Mouse (Mus musculus): ENCODE measurements around the gene Gm20425.
"Not testable (repeated sequence)": the region's sequence is repeated elsewhere in the genome, so short reads cannot be mapped to it uniquely, and the experiment has no call there.

The Gm20425 gene

DNA sequence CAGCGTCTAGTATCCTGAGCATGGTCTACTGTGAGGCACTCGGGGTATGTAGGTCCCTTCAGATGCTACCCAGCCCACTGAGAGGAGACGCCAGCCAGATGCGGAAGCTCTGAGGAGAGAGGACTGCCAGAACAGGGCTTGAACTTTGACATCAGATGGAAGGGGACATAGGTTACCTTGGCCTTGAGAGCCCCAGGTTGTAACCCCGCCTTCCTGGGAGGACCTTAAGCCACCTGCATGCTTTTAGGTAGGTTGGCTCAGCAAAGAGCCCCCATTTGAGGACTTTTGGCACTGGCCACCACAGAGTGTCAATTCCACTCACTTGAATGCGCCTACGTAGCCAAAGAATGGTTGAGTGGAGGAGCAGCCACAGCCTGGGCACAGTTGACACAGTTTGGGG lies 5.4 kb downstream of the Gm20425 start:
- DNase-seq (ENCODE audit: low spot score), result no peak

DNA sequence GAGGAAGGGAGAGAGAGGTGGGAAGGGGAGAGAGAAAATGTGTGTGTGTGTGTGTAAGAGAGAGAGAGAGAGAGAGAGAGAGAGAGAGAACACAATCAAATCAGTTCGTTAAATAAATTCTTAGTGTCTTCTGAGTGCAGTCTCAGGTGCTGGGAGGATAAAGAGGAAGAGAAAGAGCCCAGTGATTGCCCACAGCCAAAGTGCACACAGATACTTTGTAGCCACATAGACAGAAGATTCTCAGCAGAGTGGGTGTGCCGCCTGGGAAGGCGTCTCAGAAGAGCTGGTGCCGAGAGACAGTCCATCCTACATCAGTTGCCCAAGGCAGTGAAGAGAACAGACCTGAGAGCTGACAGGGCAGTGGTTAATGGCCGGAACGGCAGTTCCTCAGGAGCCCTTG lies 15.8 kb downstream of the Gm20425 start:
- DNase-seq (ENCODE audit: low spot score), result no peak

DNA sequence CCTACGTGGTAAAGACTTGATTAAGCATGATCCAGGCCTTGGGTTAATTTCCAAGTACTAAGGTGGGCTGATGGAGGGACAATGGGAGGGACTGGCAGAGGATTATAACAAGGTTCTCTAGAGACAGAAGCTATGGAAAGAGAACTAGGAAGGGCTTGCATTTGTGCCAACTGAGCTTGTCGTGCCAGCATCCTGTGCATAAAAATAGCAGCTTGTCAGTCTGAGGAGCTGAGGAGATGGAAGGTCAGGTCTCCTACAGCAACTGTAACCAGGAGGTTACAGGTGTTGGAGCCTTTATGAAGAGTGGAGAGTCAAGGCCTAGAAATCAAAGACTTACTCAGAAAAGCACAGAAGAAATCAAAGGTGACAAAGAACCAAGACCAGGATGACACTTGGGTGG lies 16.5 kb downstream of the Gm20425 start:
- no peak for DNase-seq (ENCODE audit: low spot score)

DNA sequence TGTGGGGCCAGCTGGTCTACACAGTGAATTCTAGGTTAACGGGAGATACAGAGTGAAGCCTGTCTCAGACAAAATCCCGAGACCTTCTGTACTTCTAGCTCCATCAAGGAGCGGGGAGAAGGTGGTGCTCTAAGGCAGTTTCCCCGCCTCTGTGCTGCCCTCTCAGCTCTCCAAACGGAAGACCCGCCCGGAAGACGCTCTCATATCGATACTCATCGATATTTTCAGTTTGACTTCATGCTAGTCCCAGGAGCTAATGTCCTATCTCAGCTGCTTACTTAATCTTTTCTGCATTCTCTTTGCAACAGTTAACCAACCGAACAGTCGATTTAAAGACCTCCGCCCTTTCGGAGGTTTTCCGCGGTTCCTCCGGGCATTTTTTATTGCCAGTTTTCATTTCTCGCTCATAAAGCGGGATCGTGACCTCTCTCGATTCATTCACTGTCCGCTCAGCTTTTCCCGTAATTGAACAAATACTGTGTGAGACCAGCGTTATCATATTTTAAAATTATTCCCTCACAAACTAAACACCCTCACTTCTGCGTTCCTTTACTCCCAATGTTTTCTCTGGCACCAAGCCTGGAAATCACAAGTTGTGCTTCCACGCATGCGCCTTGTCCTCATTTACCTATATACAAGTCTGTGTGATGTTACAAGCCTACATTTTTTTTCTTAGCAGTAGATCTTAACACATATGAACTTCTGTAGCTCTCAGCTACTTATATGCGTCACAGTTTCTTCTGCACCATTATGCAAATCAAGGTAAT lies 17.3 kb downstream of the Gm20425 start:
- no peak for DNase-seq (ENCODE audit: low spot score)

DNA sequence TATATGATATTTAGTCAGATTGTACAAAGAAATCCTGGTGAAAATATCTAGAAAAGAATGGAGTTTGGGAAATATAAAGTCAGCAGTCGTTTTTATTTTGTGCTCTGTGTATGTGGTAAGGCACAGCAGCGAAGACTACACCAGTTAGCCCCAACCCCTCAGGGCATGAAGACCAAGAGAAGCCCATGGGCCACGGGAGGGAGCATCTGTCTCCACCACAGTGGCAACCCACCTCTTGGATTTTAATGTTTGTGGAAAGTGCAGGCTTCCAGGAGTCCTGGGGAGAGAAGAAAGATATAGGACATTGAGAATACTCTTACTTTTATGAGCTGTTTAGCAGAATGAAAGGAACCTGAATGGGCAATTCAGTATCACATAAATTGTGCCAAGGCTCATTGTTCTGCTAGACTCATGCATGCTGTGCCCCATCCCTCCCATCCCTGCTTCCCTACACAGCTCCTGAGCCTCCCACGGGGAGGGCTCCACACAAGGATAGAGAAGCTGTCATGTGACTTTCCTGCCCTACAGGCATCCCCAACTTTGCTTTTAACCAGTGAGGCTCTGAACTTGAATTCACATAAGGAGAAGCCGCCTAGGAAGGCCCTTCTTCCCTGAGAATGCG lies 21.2 kb downstream of the Gm20425 start:
- no peak for DNase-seq (ENCODE audit: low spot score)

DNA sequence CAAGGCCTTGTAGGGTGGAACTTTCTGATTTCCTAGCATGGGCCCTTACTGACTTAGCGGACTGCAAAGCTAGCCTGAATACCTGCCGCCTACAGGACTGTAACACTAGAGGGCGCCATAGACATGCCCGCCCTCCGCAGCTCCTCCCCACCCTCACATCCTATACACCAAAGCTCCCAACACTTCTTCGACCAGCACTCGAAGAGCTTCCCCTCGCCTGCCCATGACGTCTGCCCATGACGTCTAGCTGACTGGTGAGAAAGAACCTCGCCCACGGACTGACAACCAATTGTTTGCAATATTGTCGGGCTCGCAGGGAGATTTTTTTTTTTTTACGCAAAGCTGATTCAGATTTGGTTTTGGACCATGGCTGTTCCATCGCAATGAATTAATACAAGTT lies 22.3 kb downstream of the Gm20425 start:
- peak; percentile 49 for DNase-seq (ENCODE audit: low spot score)

DNA sequence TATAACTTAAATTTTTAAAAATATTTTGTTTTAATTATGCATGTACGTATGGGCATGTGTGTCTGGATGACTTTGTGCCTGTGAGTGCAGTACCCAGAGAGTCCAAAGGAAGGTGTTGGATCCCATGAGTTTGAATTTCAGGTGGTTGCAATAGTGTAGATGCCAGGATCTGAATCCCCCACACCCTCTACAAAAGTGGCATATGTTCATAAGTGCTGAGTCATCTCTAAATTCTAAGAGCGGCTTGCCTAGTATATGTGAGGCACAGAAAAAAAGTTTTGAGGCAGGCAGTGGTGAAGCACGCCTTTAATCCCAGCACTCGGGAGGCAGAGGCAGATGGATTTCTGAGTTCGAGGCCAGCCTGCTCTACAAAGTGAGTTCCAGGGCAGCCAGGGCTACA lies 24.3 kb downstream of the Gm20425 start:
- DNase-seq (ENCODE audit: low spot score), result no peak

DNA sequence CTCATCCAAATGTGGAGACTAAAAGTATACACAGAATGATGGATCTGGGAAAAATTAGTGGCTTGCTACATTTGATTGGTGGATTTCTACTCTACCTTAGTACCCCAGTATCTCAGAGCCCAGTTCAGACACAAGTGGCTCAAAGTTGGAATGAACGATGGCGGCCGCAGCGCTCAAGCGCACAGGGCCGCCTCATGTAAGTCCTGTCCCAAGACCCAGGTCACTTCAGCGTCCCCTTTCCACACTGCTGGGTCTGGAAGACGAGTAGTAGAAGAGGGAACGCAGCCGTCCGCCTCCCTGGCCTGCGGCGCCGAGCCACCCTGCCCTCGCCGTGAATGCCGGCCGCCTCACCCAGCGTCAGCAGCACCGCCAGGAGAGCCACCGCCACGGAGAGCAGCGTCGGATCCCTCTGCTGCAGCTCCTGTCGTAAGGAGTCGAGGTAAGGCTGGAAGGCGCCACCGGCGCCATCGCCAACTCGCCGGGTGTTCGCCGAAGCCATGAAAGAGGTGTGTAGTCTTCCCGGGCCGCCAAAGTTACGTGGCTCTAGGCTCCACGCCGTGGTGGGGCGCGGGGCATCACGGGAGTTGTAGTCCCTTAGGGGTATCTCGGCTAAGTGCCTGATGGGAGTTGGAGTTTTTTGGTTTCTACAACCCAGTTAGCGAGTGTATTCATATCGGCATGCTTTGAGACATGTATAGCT lies 28.4 kb downstream of the Gm20425 start, which contains the start of gene Srprb:
Gene Srprb (minus strand): TSS at position 577 of the 700 bp plus-strand sequence.
- peak; percentile 88 for DNase-seq (ENCODE audit: low spot score)

DNA sequence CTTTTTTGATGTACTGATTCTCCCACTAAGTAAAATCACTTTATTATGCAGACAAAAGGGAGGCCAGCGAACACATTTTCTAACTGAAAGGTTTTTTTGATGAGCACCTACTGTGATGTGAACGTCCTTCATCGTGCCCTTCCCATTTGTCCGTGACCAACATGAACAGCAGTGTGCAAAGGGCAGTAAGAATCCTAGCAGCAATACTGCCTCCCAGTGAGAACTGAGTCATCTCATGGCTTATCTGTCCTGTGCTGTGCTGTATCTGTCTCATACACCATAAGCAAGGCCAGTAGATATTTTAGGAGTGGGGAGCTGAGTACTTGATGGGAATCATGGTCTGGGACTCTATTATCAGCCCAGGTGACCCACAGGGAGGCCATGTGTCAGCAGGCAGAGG lies 41.7 kb downstream of the Gm20425 start:
- no peak for DNase-seq (ENCODE audit: low spot score)

DNA sequence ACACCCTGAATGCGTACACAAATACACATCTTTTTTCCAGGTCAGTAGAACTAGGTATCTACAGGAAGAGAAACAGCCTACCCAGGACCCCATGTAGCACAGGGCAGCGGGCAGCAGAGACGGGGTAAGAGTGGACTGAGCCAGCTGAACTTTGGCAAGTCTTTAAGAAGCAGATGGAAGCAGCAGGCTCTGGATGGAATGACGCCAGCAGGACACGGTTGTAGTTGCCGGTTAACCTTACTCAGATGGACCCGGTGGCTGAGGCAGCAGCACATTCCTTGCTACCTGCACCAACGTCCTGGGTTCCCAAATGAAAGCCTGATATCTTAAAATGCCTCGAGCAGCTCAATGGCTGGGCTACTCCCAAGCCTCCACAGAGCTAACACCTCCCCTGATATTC lies 43.4 kb downstream of the Gm20425 start:
- DNase-seq (ENCODE audit: low spot score), result no peak

DNA sequence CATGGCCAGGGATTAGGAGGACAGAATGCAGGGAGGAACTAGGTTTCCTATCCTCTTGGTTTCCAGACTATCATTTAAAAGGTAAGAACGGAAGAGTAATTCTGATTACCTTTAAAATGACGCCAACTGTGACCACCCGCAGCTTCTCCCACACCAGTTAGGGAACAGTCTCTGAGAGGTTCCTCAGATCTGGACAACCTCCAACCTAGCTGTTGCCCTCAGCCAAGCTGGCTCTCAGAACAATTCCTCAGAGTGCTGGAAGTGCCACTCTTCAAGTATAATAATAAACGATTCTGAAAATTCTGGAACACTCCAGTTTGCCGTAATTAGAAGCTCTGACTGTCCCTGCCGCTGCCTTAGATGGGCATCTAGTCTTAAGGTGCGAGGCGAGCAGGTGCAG lies 44.2 kb downstream of the Gm20425 start:
- no peak for DNase-seq (ENCODE audit: low spot score)

DNA sequence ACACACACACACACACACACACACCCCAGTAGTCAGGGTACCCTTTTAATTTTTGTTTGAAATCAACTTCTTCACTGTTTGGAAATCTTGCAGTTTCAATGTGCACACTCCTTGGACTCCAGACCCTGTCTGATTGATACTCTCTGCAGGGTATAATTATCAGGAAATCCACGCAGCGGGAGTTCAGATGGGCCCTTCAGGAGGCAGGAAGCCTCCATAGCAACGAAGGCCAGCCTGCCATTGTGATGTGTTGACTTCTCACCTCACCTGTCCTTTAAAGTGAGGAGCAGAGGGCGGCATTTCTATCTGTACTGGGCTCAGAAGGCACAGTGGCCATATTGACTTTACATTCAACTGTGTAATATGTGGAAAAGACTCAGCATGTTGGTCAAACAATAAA lies 45.3 kb downstream of the Gm20425 start:
- no peak for DNase-seq (ENCODE audit: low spot score)

DNA sequence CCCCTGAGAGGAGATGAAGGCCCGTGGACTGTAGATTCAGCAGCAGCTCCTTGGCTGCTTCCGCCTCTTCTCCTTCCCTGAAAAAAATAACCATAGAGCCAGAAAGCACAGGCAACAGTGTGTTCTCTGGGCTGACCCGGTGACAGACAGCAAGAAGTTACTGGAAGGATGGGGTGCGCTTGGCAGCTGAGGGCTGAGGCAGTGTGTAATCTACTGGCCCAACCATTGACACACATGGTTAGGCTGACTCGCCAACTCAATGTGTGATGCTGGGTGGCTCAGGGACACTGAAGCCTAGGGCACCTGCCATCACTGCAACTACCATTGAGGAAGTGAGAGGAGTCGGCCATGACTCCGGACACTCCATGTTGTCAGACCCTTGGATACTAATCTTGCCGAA lies 48.2 kb downstream of the Gm20425 start:
- no peak for DNase-seq (ENCODE audit: low spot score)

DNA sequence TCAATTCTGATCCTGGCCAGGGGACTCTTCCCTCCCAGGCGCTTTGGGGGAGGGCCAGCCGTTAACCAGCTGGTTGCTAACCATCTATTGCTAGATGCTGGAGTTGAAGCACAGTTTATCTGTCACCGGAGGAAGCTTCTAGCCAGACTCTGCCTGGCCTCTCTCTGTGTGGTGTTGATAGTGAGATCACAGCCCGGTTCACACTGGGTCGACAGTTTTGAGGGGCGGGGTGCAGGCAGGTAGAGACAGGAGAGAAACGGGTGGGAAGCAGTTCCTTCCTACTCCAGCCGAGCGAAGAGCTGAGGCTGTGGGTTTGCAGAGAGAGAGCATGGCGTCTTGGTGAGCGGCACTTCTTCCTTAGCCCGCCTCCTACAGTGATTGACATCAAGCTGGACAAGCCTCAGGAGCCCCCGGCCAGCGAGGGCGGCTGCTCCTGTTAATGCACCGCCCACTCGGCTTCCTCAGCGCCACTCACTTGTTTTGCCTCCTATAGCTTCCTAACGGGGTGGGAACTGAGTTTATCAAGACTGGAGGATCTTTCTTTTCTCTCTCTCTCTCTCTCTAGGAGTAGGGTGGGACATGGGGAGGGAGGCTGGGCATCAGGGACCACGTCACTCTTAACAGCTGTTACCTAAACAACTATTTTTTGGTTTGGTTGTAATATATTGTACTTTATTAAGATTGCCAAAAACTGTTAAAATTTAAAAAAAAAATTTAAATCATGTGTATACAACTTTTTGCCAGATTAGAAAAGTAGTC lies 49.1 kb downstream of the Gm20425 start:
- DNase-seq (ENCODE audit: low spot score), result peak; percentile 55

DNA sequence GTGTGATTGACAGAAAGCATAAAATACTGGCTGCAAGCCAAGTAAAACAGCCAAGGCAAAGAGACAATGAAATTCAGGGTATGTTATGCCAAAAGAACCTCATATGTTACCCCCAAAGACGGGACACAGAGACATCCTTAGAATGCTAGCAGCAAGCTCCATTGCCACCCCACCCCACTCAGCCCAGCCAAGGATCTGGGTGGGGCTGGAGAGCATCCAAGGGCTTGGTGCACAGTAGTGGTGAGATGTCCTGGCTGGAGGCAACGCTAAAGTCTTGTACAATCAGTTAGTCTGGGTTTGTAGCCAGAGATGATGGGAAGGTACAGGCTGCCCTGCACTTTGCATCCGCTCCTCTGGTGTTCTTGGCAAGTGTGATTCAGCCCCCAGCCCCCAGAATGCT lies 49.8 kb downstream of the Gm20425 start:
- DNase-seq (ENCODE audit: low spot score), result peak; percentile 46

DNA sequence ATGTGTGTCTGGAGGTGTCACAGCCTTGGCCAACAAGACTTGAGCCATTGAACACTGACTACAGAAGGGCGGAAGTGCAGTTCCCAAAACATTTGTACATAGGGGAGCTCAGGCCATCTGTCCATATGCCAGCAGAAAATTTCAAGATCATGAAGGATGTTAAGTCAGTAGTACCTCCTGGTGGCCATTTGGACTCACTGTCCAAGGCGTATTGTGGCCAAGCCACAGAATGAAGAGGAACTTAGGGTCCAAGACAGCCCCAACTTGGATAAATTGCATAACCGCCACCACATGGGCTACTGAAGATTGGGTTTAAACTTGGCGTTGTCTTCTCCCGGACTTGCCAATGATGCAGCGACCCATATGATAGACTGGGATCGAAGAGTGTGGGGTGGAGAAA lies 54.4 kb downstream of the Gm20425 start:
- DNase-seq (ENCODE audit: low spot score), result no peak

DNA sequence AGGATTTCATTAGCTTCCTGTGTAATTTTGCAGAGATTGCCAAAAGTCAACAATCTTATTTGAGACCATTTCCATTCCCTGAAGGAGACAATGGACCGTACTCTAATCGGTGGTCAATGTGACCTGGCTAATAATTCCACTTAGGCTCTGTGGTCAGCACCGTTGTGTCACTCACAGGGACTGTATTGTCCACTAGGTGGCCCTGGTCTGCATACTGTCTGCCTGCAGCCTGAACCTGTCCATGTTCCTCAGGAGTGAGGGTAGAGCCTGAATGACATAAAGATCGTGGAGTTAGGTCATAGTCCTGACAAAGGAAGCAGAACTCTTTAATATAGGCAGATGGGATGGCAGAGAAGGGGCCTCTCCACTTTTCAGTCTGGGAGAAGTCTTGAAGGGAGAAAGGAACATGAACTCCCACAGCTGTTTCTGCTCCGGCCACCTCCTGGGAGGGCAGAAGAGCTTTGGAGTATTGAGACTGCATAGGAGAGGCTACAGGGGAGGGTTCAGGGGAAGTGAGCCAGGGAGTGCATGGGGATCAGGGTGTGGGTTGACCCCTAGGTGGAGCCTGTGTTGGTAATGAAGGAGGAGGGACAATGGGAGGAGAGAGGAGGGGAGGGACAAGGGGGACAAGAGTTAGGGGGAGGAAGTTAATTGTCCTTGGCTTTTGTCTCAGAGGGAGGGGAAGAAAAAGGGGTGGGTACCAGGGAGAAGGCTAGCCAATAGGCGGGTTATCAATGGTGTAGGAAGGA lies 55.2 kb downstream of the Gm20425 start:
- peak; percentile 5 for DNase-seq (ENCODE audit: low spot score)

DNA sequence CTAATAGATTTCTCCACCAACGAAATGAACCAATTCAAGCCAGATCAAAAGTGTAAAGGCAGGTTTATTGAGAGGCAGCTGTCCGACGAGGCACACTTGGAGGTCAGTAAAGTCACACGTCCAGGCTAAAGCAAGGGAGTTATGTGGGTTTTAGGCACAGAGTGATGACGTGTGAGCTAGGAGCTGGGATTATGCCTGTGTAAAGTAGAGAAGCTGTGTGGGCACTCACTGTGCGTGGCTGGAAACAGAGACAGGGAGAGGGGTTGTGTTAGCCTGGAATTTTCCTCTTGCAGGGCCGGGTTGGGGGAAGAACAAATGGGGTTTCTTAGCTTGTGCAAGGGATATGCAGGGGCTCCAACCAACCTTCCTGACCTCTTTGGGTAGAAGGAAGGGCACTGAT lies 61.3 kb downstream of the Gm20425 start:
- no peak for DNase-seq (ENCODE audit: low spot score)

DNA sequence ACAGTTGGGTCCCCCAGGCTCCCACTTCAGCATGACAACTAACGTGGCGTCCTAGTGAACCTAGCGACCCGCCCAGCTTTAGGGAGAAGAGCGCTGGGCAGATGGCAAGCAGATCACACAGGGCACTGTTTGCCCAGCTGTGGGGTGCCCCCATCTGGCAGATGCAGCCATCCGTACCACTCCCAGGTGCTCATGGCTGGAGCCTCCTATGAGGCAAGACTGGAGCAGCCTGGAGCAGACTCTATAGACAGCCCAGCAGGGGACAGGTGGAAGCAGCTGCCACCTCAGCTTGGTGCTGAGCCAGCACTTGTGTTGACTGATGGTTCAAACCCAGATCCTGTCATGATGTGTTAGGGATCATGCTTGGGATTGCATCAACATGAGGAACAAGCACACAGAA lies 62.1 kb downstream of the Gm20425 start:
- DNase-seq (ENCODE audit: low spot score), result no peak

DNA sequence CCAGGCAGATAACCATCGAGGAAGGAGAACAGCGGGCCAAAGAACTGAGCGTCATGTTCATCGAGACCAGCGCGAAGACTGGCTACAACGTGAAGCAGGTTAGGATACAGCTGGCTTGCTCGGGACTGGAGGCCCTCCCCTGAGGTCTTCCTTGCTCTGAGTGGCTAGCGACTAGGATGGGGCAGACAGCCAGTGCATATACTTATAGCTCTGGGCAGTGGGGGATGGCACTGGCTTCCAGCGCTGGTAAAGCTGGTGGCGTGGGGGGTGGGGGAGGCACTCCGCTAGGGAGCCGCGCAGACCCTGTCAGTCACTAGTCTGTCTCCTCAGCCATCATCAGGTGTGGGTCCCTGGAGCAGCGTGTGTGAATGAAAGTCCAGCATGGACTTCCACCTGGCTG lies 66.3 kb downstream of the Gm20425 start:
- no peak for DNase-seq (ENCODE audit: low spot score)

DNA sequence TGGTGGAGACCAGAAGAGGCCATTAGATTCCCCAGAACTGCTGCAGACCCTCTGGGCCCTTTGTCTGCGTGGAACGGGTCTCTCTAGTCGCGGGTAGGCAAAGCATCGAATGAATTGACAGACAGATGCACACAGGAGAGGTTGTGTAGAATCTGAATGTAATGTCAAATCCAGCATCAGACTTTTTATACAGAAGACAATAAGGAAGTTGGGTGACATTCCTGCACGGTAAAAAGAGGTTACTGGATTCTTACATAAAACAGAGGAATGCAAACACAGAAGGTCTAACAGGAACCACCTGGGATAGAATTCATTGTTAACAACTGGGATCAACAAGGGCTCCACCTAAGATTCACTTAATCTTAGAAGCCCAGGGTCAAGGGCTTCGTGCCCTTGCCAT lies 74.9 kb downstream of the Gm20425 start:
- DNase-seq (ENCODE audit: low spot score), result not testable (repeated sequence)

DNA sequence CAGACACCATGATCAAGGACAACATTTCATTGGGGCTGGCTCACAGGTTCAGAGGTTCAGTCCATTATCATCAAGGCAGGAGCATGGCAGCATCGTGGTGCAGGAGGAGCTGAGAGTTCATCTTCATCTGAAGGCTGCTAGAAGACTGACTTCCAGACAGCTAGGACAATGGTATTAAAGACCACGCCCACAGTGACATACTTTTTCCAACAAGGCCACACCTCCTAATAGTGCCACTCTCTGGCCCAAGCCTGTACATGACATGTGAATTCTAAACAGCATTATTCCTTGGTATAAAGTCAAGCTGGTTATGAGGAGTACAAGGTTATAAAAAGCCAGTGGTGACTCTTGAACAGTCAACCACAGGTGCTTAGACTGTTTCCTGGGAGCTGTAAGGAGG lies 75.5 kb downstream of the Gm20425 start:
- DNase-seq (ENCODE audit: low spot score), result no peak
